Mouse (Mus musculus) olfactory bulb, adult 2 months (tissue): ENCODE results near the gene A930033H14Rik. TPM values are rescaled to one million over a fixed set of nuclear protein-coding genes. Genes with fewer than 3 reads are reported as not detected.

Experiments used
- H3K27ac ChIP-seq: fragments of 200-500 bp; 2 replicates; pipeline ENCODE4 v1.5.1; 2012; ENCODE audit warnings: low read depth, low read length; ENCODE audit not compliant: insufficient read depth
- H3K4me1 ChIP-seq: fragments of 200-500 bp; 2 replicates; pipeline ENCODE4 v1.6.1; 2012; ENCODE audit warnings: low read length; ENCODE audit not compliant: control insufficient read depth, insufficient read depth
- H3K4me3 ChIP-seq: fragments of 200-500 bp; 2 replicates; pipeline ENCODE4 v1.5.1; 2012; ENCODE audit warnings: mild to moderate bottlenecking, low read depth, low read length, moderate library complexity; ENCODE audit not compliant: insufficient read depth
- CTCF ChIP-seq: fragments of 200-500 bp; IDR thresholded peaks from 2 replicates; pipeline ENCODE4 v1.5.1; 2012; ENCODE audit warnings: low read depth, mild to moderate bottlenecking, low read length, moderate library complexity; ENCODE audit not compliant: insufficient read depth
- POLR2A ChIP-seq: fragments of 200-500 bp; IDR thresholded peaks from 2 replicates; pipeline ENCODE4 v1.6.1; 2012; ENCODE audit warnings: mild to moderate bottlenecking, low read depth, low read length, moderate library complexity; ENCODE audit not compliant: insufficient read depth
- WGBS: fragments of 180-500 bp; shearing (Covaris S2); methylation state at CpG from one replicate; pipeline ENCODE4 v1.1.7; 2018; 5-methylcytosine and 5-hydroxymethylcytosine counted together
- polyA plus RNA-seq: library from polyadenylated mRNA; stranded (reverse); fragments of >200 nt; gene quantifications from 2 replicates; pipeline ENCODE4 v1.2.4, GENCODE M21; 2012; ENCODE audit warnings: low replicate concordance; ENCODE audit not compliant: missing spikeins, insufficient read depth, insufficient read length

A930033H14Rik gene
- polyA plus RNA-seq, 1 experiment: not detected

GRCm38 (mm10) chr10:69210659-69211058 is 2.2 kb downstream of the A930033H14Rik start:
- WGBS: 91% methylated on average over 5 of the region's 5 CpGs
- Histone ChIP-seq H3K4me1 (peaks cover 8% of the 10 kb centered on the region), H3K4me3 (no peak overlapping the region), H3K27ac (no peak overlapping the region)
- TF ChIP-seq CTCF (no peak), POLR2A (no peak)

- WGBS: 98% methylated on average over 10 of the region's 10 CpGs
- TF ChIP-seq POLR2A: no peak
- TF ChIP-seq CTCF: no peak
- no peak overlapping the region for H3K27ac ChIP-seq
- H3K4me3 ChIP-seq: no peak overlapping the region
- peaks cover 8% of the 10 kb centered on the region for H3K4me1 ChIP-seq
Measured at GRCm38 (mm10) chr10:69210006-69210405, 2.9 kb downstream of the A930033H14Rik start.

DNA sequence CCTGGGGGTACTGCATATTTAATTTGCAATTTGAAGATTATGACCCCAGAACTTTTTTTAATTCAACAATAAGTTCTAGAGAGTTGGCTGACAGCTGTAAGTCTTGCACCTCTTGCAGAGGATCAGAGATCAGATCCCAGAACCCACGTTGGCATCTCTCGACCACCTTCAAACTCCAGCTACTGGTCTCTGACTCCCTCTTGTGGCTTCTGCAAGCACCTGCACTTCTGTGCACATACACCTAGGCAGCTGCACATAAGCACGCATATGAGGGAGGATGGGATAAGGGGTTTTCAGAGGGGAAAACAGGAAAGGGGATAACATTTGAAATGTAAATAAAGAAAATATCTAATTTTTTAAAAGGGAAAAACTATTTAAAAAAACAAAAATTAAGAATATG is 4.2 kb downstream of the A930033H14Rik start:
- 93% methylated on average over 3 of the region's 3 CpGs for whole genome bisulfite sequencing
- no peak for TF ChIP-seq CTCF
- no peak for TF ChIP-seq POLR2A
- Histone ChIP-seq H3K4me3 (no peak overlapping the region), H3K27ac (no peak overlapping the region), H3K4me1 (peaks cover 7% of the 10 kb centered on the region)

- H3K27ac ChIP-seq: no peak overlapping the region
- H3K4me3 ChIP-seq: no peak overlapping the region
- TF ChIP-seq CTCF: no peak
- no peak for TF ChIP-seq POLR2A
- H3K4me1 ChIP-seq: peaks cover 3% of the 10 kb centered on the region; the same call in 1 of the 2 replicates
- WGBS: 88% methylated on average over 15 of the region's 15 CpGs
Measured at GRCm38 (mm10) chr10:69207981-69208630, 4.8 kb downstream of the A930033H14Rik start.

GRCm38 (mm10) chr10:69207481-69207880 is 5.4 kb downstream of the A930033H14Rik start:
- 89% methylated on average over 7 of the region's 7 CpGs for WGBS
- Histone ChIP-seq H3K27ac (no peak overlapping the region), H3K4me3 (no peak overlapping the region), H3K4me1 (peaks cover 3% of the 10 kb centered on the region; the same call in 1 of the 2 replicates)
- TF ChIP-seq POLR2A: no peak
- TF ChIP-seq CTCF: no peak

DNA sequence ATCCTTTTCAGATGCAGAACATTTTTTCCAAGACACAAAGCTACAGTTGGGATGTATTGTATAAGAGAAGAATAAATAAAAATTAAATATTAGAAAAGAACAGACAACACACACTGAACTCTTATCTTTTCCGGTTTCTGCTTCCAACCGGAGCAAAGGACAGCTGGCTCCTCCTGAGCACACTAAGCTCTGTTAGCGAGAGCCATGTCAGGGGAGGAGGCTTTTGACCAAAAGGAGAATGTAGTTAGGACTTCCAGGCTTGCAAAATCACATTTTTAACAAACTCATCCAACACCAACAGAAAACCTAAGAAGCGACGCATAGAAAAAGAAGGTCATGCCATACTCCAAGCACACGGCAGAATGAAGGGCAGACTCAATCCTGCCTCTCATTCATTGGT is 6.8 kb downstream of the A930033H14Rik start:
- Histone ChIP-seq H3K4me3 (no peak overlapping the region), H3K27ac (no peak overlapping the region), H3K4me1 (no peaks in the 10 kb centered on the region)
- 94% methylated on average over 6 of the region's 6 CpGs for WGBS
- TF ChIP-seq POLR2A: no peak
- no peak for TF ChIP-seq CTCF

GRCm38 (mm10) chr10:69204677-69205400 is 8.1 kb downstream of the A930033H14Rik start:
- TF ChIP-seq POLR2A (no peak), CTCF (no peak)
- WGBS: 33% methylated on average over 8 of the region's 8 CpGs
- no peak overlapping the region for H3K27ac ChIP-seq
- no peaks in the 10 kb centered on the region for H3K4me1 ChIP-seq
- H3K4me3 ChIP-seq: no peak overlapping the region

DNA sequence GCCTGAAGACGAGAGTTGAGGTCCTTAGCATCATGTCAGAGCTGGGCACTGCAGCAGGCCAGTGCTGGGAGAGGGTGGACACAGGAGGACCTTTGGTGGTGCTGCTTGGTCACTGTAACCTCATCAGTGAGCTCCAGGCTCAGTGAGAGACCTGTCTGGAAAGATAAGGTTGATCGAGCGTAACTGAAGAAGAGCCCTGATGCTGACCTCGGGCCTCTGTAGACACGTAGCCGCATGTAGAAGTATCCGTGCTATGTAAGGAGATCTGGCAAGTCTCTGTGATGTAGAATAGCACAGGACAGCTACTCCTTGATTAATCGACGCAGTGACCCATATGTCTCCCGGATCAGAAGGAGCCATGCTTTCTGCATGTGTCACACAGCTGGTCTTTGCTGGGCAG is 19.2 kb downstream of the A930033H14Rik start:
- WGBS: 96% methylated on average over 10 of the region's 10 CpGs
- no peak for TF ChIP-seq POLR2A
- no peak for TF ChIP-seq CTCF
- Histone ChIP-seq H3K27ac (no peak overlapping the region), H3K4me3 (no peak overlapping the region), H3K4me1 (no peaks in the 10 kb centered on the region)

- 62% methylated on average over 5 of the region's 5 CpGs for WGBS
- TF ChIP-seq CTCF (no peak), POLR2A (no peak)
- no peaks in the 10 kb centered on the region for H3K4me1 ChIP-seq
- no peak overlapping the region for H3K27ac ChIP-seq
- H3K4me3 ChIP-seq: no peak overlapping the region
Measured at GRCm38 (mm10) chr10:69192266-69192665, 20.6 kb downstream of the A930033H14Rik start.
